Mouse (Mus musculus) cerebellum, postnatal 10 days (tissue): ENCODE measurements around the gene Srrm4.

Experiments
- DNase-seq, 2 experiments: peaks; one replicate each; pipeline ENCODE4 v3.0.0; 2021; ENCODE audit warnings: mixed read lengths in 2 of 2

The Srrm4 gene

DNA sequence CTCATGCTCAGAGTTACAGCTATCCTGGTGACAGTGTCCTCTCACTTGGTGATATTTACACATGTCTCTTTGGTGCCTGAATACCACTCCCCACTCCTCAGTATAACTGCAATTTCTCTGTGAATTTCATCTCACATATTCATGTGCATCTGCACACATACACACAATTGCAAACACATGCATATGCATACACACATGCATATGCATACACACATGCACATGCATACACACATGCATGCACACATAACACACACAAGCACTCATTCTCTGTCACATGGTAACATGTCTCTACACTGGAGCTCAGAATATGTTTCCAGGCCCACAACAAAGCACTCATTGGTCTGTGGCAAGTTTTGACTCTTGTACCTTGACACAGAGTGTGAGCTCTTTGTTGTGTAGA is 39.0 kb downstream of the Srrm4 start:
- no peak for DNase-seq

DNA sequence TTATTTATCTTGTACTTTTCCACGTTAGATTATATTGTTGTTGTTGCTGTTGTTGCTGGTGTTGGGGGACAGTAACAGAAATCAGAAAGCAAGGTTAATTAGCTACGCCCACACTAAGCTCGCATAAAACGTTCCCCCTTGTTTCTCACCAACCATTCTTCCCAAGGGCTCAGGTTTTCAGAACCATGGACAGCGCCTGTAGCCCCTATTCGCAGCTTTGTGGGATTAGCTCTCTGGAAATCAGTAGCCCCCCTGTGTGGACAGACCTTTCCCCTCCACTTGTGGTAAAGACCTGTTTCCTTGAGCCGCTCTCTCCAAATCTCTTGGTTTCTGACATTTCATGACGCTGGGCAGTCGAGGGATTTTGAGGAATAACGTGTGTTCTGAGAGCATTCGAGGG is 45.9 kb downstream of the Srrm4 start:
- DNase-seq = no peak

DNA sequence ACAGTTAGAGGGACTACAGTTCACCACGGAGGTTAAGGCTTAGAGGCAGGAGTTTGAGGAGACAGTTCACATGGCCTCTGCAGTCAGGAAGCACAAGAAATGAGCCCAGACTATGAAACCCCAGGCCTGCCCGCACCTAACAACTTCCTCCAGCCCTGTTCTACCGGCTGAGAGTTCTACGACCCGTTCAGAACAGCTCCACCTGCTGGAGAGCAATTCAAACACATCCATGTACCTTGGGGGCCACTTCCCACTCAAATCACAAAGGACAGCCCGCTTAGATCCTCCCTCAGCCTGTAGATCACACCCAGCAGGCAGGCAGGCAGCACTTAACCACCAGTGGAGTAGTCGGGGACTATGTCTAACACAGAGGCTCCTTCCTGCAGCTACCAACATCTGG is 49.3 kb downstream of the Srrm4 start:
- no peak for DNase-seq

DNA sequence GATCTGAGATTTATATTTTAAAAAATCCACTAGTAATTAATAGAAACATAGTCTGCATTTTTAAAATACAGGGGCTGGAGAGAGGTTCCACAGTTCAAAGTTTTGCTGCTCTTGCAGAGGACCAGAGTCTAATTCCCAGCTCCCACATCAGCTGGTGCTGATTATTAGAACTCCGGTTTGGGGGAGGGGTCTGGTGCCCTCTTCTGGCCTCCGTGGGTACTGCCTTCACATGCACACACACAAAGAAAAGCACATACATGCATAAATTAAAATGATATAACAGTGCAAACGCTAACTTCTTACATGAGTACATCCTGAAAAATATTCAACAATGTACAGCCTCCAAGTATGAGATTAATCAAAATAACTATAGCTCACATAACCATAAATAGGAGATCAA is 50.5 kb downstream of the Srrm4 start:
- no peak for DNase-seq

DNA sequence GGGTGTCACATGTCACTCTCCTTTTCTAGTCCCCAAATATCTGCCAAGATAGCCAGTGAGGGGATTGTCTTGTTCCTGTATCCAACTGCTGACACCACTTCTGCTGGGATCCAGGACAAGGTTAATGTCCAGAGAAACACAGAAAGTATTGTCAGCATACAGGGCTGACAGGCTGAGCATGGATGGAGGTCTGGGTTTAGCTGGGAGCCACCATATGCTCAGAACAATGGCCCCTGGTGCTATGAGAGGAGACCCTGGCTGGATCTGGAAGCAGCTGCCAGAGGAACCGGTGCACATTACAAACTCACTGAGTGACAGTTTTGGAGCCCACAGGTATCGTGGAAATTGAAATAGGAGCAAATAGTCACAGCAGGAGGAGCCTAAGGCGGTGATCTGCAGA is 52.3 kb downstream of the Srrm4 start:
- DNase-seq = no peak

DNA sequence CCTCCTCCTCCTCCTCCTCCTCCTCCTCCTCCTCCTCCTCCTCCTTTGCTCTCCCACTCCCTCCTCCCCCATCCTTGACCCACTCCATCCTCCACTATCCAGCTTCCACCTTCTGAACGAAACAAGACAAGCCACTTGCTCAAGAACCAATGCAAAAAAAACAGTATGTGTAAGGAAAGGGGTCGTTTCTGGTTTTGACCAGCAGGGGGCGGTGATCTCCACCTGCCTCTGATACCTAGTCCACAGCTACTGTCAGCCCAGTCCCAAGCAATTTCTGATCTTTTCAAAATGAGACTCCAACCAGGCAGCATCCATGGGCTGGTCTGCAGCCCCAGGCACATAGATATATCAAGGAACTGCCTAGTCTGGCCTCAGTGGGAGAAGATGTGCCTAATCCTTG is 53.1 kb downstream of the Srrm4 start:
- DNase-seq = peak; percentile 68 to 74

DNA sequence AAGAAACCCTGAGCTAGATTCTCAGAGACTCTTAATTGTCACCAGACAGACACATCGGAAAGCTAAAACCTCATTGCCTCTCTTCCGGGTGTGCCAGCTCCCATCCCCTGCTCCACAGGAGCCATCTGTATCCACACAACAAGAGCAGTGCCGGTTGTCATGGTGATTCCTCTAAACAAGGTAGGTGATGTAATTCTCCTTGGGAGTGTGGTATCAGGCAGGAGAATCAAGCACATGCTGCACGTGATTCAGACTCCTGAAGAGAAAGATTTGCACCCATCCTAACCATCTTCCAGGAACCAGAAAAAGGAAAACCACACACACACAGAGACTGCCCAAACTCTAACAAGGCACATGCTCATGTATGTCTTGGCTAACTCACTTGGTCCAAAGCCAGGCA is 65.3 kb downstream of the Srrm4 start:
- DNase-seq = peak; percentile 81 to 82

DNA sequence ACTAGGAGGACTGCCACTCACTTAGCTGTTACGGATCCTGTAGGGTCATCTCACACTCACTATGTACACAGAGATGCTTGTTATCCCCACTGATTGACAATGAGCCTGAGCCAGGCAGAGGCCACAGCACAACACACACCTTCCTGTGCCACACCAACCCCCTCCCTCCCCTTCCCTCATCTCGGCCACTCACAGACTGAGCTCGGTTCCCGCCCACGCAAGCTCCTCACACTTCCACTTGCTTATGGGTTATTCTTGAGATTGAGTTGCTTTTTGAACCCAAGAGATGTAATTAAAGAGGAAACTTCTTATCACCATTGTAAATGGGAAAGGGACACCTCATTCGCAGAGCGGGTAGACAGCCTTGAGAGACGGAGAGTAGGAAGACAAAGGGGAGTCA is 66.3 kb downstream of the Srrm4 start:
- no peak for DNase-seq

DNA sequence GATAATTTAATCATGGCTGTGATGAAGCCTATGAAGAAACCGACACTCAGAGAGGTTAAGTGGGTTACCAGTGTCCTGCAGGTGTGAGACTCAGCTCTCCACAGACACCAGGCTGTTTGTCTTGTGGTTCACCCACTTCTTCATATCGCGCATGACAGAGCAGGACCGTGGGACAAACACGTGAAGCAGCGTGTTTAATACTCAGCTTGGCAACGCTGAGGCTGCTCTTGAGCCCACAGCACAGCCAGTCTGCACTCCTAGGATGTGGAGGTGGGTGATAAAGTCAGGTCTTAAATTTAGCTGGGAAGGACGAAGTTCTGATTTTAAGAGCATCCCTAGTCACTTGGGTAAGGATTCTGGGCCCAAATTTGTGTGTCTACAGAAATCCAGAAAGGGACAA is 68.1 kb downstream of the Srrm4 start:
- DNase-seq = no peak

DNA sequence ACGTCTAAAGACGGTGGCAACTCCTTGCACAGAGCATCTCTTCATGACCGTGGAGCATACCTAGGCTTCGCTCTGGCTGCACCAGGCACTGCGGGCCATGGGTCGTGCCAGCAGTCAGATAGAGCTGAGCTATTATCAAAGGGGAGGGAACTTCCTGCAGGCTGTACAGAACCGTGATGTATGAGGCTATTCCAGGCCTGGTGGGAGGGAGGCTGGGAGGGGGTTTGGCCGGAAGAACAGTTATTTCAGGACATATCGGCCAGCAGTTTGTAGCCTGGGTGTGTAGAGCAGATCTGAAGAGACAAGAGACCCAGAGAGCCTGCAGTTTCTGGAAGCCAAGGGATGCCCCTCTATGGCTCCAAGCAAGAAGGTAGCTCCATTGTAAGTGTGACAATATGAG is 68.5 kb downstream of the Srrm4 start:
- no peak for DNase-seq

DNA sequence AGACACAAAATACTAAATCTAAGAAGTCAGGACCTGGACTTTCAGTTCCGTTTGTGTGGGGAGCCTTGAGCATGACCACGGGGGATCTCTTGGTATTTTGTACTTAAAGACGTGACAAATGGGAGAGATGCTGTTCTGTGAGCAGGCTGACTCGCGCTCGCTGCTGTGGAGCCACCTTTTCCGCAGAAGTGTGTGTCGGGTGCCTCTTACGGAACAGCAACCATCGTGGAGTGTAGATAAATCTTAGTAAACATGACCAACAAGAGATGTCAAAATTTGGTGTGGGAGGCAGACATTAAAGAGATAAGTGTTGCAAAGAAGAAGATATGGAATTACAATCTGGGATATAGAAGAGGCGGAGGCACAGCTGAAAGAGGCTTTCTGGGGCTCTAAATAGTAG is 69.3 kb downstream of the Srrm4 start:
- DNase-seq = no peak

DNA sequence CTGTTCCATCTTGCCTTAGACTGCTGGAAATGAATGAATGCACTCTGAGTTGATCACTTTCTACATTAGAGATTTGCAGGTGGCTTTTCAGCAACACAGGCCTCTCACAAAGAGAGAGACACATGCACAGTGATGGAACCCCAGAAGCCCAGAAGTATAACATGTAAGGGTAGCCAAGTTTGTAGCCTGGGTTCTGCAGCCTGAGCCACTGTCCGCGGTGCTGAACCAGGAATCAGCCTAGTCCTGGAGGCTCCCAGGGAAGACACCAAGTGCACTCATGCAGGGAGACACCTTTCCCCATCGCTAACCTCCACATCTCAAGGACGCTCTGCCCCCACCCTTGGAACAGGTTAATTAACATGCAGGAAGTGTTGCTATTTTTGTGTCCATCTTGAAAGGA is 73.6 kb downstream of the Srrm4 start:
- DNase-seq = no peak

DNA sequence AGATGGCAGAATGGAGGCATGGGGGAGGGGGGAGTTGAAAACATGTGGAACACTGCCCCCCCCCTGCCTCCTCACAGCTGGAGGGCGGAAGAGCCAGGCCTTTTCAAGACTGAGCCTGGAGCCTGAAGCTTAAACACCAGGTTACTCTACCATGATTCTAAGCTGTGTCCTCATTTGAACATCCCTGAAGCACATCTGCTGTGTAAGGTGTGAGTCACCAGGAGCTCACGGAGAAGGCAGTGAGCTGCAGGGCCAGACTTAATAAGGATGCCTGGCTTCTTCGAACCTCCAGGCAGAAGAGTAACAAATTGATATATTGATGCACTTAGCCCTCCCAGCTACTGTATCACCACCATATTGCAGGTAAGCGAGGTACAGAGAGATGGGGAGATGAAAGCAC is 79.5 kb downstream of the Srrm4 start:
- no peak for DNase-seq

DNA sequence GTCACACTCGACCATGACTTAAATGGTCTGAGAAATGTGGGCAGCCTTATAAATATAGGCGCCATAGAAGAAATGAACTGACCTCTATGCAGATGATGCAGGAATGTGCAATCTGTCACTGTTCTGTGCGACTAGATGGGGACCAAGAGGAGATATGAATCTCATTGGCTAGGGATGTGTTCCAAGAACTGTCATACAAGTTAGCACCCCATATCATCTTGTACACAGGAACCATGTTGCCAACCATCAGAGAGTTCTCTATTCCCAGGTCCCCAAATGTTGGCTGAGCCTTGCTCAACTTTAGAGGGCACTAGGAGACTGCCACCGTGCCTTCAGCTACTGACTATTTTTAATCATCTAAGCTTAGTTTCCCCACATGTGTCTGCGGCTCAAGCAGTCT is 81.4 kb downstream of the Srrm4 start:
- no peak for DNase-seq

DNA sequence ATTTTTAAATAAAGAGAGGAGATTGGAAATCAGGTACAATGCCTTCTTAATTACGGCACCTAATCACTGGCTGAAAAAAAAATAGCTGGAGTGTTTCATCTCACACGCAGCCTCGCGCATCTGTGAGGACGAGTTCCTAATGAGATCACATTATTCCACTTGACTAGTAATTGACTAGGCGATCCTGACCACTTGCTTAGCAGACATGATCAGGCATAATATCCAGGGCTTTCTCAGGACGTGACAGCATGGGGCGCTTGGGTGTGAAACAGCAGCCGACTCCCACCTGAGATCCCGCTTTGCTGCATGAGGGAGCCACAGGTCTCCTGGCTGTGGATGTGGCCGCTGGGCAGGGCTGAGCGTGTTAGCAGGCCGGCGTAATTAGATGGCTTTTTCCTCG is 90.3 kb downstream of the Srrm4 start:
- DNase-seq = peak in 1 of 2 experiments; percentile 41

DNA sequence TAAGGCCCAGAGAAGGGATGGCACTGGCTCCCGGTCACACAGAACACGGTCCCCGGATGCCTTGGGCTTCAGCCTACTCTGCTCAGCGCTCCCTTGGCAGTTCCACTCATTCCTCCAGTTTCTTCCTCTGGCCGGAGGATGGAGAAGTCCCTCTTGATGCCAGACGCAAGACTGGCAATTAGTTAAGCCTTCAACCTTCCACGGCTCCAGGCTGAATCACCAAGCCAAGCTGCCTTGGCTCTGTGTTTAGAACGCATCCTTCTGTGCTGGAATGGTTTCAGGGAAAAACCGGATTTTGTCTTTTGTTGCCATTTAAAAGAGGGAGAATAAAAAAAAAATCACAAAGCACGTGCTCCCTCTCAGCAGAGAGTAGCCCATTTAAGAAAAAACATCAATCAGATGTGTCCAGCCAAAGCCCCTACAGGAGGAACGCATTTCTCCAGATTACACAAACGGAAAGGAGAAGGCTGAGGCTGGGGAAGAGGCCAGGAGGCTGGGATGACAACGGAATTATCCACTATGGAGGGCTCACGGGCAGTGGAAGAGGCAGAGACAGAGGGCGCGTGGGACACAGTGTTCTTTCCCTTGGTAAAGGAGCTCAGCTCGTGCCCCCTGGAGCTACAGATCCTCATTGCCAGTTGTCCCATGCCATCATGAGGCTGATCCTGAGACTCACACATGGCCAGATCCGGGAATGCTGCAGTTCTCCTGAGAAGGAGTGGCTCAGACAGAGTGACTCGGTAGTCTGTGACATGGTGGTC is 92.6 kb downstream of the Srrm4 start:
- DNase-seq = peak; percentile 76 to 79

DNA sequence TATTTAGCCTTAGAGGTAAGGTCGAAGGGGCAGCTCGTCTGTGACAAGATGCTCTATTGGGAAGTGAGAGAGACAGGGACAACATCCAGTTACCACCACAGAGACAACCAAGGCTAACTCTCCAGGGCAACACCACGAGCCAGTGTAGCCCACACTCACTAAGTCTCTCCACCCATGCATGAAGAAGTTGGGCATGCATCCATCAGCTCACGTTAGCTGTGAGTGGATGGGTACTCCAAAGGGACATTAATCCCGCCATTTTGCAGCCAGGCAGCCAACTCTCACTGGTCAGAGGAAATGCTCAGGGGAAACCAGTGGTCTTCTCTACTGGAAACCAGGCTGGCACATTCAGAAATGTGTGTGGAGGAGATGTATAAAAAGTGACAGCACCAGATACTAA is 93.8 kb downstream of the Srrm4 start:
- peak; percentile 85 to 86 for DNase-seq

DNA sequence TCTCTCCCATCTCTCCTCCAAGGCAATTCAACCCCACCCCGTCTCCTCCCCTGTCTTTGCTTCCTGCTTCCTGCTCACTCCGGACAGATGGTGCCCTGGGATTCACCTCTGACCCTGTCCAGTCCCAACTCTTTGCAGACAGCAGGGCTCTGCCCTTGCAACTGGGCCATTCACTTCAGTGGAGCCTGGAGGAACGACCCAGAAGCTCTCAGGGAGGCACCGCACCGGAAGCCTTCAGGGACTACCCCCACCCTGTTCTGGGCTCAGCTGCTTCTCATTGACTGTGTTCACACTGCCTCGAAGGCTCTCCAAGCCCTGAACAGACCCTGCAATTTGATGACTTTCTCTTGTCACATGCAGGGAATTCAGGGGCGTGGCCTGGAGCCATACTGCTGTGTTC is 94.4 kb downstream of the Srrm4 start:
- no peak for DNase-seq

DNA sequence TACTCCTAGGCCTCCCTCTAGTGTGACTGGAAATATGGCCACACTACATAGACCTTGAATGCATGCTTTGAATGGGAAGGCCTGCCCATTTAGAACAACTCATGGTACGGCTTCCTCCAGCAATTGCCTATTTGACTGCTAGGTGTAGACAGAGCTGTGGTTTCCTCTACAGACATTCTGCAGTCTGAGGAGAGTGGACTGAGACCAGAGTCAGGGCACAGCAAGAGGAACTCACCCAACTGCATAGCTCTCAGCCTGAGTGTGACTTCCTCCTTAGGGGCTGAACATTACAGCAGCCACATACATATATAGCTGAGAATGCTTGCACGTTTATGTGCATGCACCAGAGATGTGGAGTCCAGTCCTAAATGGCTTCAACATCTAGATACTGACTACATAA is 94.9 kb downstream of the Srrm4 start:
- no peak for DNase-seq

DNA sequence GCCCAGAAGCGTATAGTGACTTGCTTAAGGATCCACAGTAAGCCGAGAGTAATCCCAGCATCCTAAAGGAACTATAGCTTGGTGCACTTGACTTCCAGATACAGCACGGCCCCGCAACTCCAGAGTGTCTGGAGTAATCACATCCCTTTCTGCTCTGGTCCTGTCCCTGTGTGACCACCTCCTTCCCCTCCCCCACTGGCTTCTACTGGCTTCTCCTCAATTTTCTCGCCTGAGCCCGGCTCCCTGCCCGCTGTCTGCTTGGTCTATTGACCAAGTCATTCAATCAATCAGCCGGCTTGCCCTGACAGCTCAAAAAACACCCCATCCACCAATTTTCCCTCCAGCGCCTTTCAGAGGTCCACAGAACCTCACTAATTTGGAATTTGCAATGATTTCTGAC is 96.2 kb downstream of the Srrm4 start:
- peak; percentile 69 for DNase-seq

DNA sequence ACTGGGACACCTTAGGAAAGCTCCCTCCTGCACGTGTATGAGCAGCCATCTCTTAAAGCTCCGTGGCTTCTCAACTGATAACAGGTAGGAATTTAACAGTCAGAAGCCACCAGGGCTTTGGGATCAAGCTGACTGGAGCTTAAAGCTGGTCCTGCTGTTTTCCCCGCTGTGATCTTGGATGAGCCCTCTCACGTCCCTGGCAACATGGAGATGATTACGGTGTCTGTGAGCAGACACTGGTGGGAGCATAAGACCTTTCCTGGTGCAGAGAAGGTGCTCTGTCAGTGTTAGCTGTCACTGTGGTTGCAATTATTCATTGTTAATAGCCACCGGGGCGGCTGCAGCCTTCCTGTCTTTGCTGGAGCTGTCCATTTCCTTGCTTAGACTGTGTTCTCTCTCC is 97.2 kb downstream of the Srrm4 start:
- DNase-seq = peak in 1 of 2 experiments; percentile 43

DNA sequence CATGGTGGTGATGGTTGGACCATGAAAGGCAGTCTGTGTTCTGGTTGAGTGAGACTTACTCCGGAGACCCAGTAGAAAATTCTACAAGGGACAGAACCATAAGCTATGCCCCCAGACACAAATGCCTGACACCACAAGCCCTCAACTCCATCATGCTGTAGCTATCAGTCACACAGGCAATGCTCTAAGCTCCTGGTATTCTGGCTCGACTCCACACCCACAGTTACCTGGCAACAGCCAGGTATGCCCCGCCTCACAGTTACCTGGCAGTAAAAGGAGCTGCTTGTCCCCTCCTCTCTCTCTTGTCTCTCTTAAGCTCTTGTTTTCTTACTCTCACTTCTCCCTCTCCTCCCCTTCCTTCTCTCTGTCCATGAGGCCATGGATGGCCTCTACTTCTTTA is 98.9 kb downstream of the Srrm4 start:
- peak; percentile 38 to 56 for DNase-seq

DNA sequence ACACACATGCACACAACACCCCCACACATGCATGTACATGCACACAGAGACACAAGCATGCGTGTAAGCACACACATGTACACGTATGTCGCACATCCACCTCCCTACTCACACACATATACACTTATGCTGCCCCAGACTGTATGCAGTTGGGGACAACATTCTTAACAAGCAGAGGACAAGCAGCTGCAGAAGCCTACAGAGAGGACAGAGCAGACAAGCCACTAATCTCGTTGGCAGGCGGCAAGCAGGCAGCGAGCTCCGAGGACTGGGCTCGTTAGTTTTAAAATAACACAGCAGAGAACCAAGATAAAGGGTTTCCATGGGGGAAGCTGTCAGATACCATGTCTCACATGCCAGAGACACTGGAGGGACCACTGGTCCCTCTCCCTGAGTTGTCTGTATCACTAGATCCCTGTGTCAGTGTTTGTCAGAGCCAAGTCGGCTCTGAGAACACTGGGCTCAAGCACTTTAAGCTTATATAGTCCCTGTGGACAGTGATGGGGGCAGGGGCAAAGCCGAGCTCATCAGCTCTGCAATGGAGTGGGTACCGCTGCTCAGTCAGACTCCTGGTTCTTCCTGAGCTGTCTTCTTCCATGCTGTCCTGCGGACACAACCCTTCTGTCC is 99.7 kb downstream of the Srrm4 start:
- no peak for DNase-seq

DNA sequence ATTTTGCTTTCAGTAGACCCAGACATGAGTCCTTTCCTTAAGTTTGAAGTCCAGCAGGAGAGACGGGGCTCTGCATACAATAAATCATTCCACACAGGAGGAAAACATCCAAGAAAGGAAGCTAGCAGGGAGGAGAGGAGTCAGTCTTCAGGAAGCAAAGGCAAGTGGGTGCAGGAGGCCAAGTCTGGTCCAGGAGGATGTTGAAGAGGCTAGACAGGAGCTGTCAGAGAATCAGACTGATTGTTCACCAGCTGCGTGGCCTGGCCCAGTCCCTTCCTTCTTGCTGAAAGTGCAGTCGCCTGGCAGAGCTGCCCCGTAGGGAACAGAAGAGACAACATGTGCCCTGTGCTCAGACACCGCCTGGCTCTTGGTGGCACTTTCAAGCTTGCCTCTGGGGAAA is 100.8 kb downstream of the Srrm4 start:
- peak in 1 of 2 experiments; percentile 40 for DNase-seq

DNA sequence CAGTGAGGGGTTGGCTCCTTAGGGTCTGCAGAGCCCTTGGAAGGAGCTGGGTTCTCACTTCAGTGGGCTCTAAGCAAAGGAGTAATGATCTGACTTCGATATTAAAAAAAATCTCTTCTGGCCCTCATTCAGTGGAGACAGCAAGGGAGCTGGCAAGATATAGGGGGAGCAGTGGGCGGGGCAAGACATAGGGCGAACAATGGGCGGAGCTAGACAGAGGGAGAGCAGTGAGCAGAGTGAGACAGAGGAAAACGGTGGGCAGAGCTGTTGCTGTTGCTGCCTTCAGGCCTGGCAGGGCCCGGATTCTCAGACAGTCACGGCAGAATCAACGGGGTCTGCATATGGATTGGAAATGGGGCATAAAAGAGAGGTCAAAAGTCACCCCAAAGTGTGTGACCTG is 102.0 kb downstream of the Srrm4 start:
- peak in 1 of 2 experiments; percentile 57 for DNase-seq
